Mouse (Mus musculus): ENCODE measurements at regions not wholly inside any gene's neighbourhood (a gene's known extent, or its start where the extent isn't known, plus 50 kb on each side); places are given as distances from the start of the nearest gene placed in this dataset.

DNA sequence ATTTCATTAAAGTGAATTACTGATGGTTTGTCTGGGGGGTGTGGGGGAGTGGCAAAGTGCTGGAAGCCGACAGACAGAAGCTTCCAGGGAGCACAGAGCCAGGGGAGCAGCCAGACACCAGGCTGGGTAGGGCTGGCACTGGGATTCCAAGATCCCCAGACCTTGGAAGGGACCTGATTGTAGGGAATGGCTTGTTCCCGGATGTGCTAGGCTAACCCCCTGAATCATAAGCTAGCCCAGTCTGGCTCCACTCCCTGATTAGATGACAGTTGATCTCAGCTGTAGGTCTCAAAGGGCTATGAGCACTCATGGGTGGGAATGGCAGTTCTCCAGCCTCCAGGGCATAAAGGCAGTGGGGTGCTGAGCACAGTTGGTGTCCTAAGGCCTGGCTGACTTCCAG is 94.8 kb upstream of the Ret start:
- ATAC-seq (replicated peaks; ENCODE audit: poor library complexity), result no peak

DNA sequence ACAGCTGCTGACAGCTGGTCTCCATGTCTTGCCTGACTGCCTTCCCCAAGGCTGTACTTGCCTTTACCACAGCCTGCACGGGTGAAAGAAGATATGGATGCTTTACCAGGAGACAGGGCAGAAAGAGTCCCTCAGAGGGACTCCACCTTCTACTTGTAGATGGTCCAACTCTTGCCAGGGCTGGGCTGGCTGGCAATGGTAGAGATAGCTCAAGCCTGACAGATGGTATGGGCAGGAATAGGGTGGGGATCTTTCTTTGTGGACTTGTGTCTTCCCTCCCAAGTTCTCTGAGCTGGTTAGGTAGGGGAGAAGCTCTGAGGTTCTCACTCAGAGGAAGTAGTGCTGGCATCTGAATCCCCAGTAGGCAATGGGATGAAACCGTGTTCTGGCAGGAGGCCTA is 93.9 kb upstream of the Ret start:
- no peak for ATAC-seq (replicated peaks; ENCODE audit: poor library complexity)

DNA sequence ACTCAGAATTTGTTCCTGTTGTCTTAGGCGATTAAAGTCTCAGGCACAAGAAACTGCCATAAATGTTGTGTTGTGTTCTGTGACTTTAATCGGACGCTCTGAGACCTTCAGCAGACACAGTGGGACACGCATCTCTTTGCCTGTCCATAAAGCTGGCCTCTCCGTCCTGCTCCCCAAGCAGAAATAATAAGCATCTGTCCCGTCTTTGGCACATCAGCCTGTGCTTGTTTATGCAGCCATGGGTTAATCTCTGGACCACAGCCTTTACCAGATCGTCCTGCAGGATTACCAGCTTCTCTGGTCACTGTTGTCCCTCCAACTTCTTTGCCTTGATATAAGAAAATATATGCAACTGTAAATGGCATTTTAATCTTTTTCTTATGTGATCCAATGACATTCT is 87.7 kb upstream of the Ret start:
- no peak for ATAC-seq (replicated peaks; ENCODE audit: poor library complexity)

DNA sequence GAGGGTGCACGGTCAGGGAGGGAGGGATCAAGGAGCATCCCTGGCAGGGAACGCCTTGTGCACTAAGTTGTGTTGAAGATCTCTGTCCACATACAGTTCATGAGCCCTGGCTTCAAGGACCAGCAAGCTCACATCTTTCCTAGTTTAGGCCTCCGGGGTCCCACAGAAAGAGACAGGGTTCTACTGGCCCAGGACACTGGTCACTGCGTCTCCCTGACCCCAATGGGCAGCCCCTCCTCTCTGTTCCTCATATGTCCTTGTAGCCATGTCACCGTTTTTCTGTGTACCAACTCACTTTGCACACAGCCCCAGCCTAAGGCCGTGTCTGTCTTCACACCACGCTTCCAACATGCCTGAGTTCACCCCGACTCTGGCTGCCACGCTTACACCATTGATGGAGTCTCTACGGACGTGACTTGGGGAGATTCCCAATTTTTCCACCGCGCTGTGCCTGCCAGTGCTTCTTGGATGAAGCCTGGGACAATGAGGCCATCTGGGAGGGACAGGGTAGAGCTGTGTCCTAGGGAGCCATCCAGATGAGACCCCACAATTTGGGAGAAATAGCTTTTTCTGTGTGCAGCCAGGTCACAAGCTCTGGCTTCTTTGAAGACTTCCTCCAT is 86.5 kb upstream of the Ret start:
- no peak for ATAC-seq (replicated peaks; ENCODE audit: poor library complexity)

DNA sequence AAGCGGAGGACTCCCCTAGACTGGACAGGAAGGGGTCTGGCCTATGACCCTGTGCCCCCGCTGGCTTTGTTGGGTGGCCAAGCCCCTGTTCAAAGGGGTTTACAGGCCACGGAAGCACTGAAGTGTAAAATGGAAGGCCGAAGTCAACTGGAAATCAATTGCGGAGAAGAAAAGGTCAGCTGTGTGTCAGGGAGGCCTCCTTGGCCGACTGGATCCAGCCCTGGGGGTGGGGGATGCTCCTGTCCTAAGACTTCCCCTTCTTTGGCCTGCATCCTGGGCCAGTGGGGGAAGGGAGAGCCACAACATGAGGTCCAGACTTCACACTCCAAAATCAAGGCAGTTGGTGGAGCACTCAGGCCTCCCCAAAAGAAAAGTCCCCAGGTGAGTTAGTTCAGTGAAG is 66.4 kb upstream of the Ret start:
- no peak for ATAC-seq (replicated peaks; ENCODE audit: poor library complexity)

DNA sequence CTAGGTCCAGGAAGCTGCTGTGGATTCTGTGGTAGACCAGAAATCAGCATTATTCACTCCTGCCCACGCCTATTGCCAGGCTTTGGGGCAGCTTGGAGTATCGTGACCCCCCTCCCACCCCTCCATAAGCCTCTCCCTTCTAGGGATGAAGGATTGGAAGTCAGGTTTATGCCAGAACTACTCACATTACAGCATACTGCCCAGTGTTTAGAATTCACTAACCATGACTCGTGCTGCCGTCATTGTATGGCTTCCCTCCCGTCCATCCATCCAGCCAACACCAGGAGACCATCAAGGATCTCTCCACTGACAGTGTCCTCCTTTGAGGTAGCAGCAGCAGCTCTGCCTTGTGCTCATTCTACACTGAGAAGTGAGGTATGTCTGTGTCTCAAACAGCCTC is 62.4 kb upstream of the Ret start:
- no peak for ATAC-seq (replicated peaks; ENCODE audit: poor library complexity)

DNA sequence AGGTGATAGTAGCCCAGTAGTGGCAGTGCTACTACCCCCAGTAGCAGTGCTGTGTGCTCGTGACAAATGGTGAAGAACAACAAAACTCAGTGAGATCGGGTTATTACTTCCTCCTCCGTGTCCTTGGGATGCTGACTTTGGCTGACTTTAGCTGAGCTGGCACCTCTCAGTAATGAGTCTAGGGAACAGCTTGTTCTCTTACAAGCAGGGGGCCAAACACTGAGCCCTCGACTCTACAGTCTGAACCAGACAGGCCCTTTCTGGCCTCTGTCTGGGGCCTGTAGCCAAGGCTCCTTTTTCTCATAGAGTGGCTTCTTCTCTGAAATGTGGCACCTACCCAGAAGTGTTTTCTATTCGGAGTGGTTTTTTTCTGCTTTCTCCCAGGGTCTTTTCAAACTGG is 57.4 kb upstream of the Ret start:
- ATAC-seq (replicated peaks; ENCODE audit: poor library complexity), result no peak

DNA sequence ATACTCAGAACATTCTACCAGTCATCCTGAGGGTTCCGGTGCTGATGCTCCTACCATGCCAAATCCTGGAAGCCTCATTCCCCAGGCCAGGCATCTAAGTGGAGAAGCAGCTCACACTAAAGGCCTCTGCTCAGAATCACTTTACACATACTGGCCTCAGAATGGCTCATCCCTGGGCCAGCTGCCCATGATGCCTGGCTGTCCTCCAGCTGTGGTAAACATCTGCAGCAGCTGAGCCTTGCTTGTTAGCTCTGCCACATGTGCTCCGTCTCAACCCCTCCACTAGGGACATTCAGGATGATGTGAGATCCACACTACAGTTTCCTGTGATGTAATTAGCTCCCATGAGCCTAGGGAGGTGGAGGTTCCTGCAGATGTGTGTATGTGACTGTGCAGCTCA is 55.2 kb upstream of the Ret start:
- ATAC-seq (replicated peaks; ENCODE audit: poor library complexity), result no peak

DNA sequence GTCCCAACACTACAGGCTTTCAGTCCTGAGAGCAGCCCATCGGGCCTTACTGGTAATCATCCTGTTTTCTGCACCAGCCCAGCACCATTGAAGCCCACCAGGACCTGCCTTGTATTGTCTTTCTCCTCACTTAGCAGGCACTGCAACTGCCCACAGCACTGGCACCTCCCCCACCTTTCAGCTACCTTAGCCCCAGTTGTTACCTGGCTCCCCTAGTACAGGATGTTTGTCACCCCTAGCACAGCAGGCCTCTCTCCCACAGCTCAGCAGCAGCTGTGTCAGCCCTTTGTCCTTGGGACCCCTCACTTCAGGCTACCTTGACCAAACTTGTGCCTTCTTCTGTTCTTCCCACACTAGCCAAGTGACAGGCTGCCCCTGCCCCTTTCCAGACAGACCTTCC is 53.6 kb upstream of the Ret start:
- no peak for ATAC-seq (replicated peaks; ENCODE audit: poor library complexity)

DNA sequence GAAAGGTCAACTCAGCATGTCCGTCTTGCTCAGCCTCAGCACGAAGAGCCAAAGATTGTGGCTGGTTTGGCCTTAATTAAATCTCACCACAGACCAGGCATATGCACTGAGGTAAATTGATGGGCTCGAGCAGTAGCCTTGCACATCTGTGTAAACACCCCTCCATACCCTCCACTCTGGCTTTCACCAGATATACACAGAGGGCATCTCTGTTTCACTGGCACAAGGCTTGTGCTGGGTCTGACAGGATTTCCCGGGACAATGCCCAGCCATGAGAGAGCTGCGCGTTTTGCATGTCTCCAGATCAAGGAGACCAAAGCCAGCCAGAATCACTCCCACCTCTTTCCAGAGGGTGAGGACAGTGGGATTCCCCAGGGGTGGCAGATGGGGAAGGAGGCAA is 52.5 kb upstream of the Ret start:
- no peak for ATAC-seq (replicated peaks; ENCODE audit: poor library complexity)

Data from megakaryocyte progenitor cell, adult 5-6 weeks (primary cell).